Mouse (Mus musculus): ENCODE data around the gene Arhgef39. TPM values are rescaled to one million over a fixed set of nuclear protein-coding genes. Genes with fewer than 3 reads are reported as not detected.

The Arhgef39 gene
- polyA plus RNA-seq (2015; fragmentation: Illumina TruSeq; extraction: RNeasy Lipid Tissue Mini Kit (QIAGEN cat#74804); ENCODE audit: insufficient read depth, low replicate concordance): 9.4 TPM

GRCm38 (mm10) chr4:43499407-43500333, at the start of gene Arhgef39:
TSS of gene Arhgef39 (minus strand) at chr4:43499695.

DNA sequence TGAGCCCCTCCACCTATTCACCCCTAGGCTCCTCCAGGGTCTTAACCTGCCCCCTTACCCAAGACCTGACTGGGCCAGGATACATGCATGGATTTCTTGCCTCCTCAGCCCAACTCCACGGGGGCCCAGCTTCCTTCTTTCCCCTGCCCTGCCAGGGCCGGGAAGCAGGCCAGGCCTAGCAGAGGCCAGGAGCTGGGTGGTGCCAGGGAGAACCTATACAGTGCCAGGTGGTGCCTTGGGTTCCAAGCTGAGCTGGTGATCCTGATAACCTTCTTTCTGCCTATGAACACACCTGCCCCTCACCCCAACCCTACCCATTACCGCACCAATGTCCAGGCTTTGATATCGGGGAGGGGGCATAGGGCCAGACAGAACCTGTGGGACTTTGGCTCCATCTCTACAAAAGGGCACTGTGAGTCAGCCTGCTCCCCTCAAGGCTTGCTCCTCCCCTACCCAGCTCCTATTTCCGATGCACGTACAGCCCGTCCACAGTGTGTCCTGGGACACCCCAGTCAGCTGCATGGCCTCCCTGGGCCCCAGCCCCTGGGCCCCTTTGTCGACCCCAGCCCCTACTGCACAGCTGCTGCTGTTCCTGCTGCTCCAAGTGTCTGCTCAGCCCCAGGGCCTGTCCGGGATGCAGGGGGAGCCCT, 7.2 kb upstream of the Arhgef39 start, which contains the start of gene Car9:
Car9 (plus strand) TSS at position 431 of the 650 bp plus-strand sequence.

DNA sequence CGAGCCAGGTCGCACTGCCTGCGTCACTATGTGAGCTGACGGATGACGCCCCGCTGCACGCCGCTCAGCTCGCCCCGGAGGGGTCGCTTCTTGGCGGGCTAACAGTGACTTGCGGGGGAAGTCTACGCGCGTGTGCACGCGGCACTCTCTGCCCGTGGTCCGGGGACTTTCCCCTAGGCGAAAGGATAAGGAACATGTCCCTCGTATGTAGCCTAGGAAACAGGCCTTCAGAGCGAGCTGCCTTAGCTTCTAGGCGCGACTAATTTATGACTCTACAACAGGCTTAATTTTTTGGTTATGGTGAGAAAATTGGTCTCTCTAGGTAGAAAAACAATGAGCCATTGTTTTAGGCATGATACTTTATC, 6.7 kb downstream of the Arhgef39 start, which contains the start of gene Ccdc107:
Ccdc107 (plus strand) TSS at position 80 of the 365 bp plus-strand sequence.

GRCm38 (mm10) chr4:43483535-43484091, 15.9 kb downstream of the Arhgef39 start, which contains the start of gene Sit1:
TSS of gene Sit1 (minus strand) at chr4:43483734.

DNA sequence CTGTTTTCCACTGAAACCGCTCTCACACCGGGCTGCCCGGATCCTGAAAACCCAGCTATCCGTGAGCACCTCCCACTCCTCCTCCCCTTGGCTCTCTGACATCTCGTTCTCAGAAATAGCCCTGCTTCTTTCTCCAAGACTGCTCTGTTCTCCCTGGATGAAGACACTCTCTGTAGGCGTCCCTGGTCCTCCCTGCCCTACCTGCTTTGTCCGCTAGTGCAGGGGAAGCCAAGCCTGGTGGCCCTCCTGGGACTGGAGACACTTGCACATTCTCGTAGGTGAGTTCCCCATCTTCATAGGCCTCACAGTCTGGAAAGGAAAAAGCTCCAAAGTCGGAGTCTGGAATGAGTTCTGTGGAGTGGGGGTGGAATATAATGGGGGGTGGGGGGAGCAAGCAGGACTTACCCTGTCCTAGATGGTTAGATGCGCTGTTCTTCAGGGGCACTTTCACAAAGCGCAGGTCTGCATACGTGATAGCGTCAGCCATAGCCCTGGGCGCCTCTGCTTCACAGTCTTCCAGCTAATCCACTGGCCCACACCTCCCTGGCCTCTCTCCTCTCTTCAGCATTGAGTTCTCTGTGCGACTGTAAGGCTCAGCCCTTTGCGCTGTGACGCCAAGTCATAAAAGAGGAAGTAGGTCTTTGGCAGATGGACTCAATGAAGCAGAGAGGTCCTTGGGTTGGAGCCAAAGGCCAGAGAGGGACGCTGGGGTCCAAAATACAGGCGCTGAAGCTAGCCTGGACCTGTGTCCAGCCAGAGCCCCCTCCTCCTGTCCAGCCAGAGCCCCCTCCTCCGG, 45.3 kb downstream of the Arhgef39 start, which contains the start of gene Cd72:
Cd72 (minus strand) TSS at position 588 of the 796 bp plus-strand sequence.

Other genes starting within 250 kb of the Arhgef39 start
- gene Atp8b5, start 232.5 kb downstream of the Arhgef39 start, polyA plus RNA-seq (2015; fragmentation: Illumina TruSeq; extraction: RNeasy Lipid Tissue Mini Kit (QIAGEN cat#74804); ENCODE audit: insufficient read depth, low replicate concordance): 0.19 TPM
- 1.6 TPM for gene Rusc2, start 117.7 kb downstream of the Arhgef39 start, polyA plus RNA-seq (2015; fragmentation: Illumina TruSeq; extraction: RNeasy Lipid Tissue Mini Kit (QIAGEN cat#74804); ENCODE audit: insufficient read depth, low replicate concordance)
- not detected for gene Fam166b, start 70.6 kb downstream of the Arhgef39 start, polyA plus RNA-seq (2015; fragmentation: Illumina TruSeq; extraction: RNeasy Lipid Tissue Mini Kit (QIAGEN cat#74804); ENCODE audit: insufficient read depth, low replicate concordance)
- 6.2 TPM for gene Tesk1, start 57.8 kb downstream of the Arhgef39 start, polyA plus RNA-seq (2015; fragmentation: Illumina TruSeq; extraction: RNeasy Lipid Tissue Mini Kit (QIAGEN cat#74804); ENCODE audit: insufficient read depth, low replicate concordance)
- gene Cd72, start 45.1 kb downstream of the Arhgef39 start, polyA plus RNA-seq (2015; fragmentation: Illumina TruSeq; extraction: RNeasy Lipid Tissue Mini Kit (QIAGEN cat#74804); ENCODE audit: insufficient read depth, low replicate concordance): 389 TPM
- gene Sit1, start 16.0 kb downstream of the Arhgef39 start, polyA plus RNA-seq (2015; fragmentation: Illumina TruSeq; extraction: RNeasy Lipid Tissue Mini Kit (QIAGEN cat#74804); ENCODE audit: insufficient read depth, low replicate concordance): 11.4 TPM
- gene Ccdc107, start 6.8 kb downstream of the Arhgef39 start, polyA plus RNA-seq (2015; fragmentation: Illumina TruSeq; extraction: RNeasy Lipid Tissue Mini Kit (QIAGEN cat#74804); ENCODE audit: insufficient read depth, low replicate concordance): 47.6 TPM
- gene Car9, start 7.3 kb upstream of the Arhgef39 start, polyA plus RNA-seq (2015; fragmentation: Illumina TruSeq; extraction: RNeasy Lipid Tissue Mini Kit (QIAGEN cat#74804); ENCODE audit: insufficient read depth, low replicate concordance): 2.7 TPM
- gene Tpm2, start 24.1 kb upstream of the Arhgef39 start, polyA plus RNA-seq (2015; fragmentation: Illumina TruSeq; extraction: RNeasy Lipid Tissue Mini Kit (QIAGEN cat#74804); ENCODE audit: insufficient read depth, low replicate concordance): 31.3 TPM
- gene Creb3, start 62.6 kb upstream of the Arhgef39 start, polyA plus RNA-seq (2015; fragmentation: Illumina TruSeq; extraction: RNeasy Lipid Tissue Mini Kit (QIAGEN cat#74804); ENCODE audit: insufficient read depth, low replicate concordance): 64.5 TPM
- gene Tln1, start 63.0 kb upstream of the Arhgef39 start, polyA plus RNA-seq (2015; fragmentation: Illumina TruSeq; extraction: RNeasy Lipid Tissue Mini Kit (QIAGEN cat#74804); ENCODE audit: insufficient read depth, low replicate concordance): 194 TPM
- gene Rgp1, start 79.0 kb upstream of the Arhgef39 start, polyA plus RNA-seq (2015; fragmentation: Illumina TruSeq; extraction: RNeasy Lipid Tissue Mini Kit (QIAGEN cat#74804); ENCODE audit: insufficient read depth, low replicate concordance): 28.8 TPM
- 24.6 TPM for gene Gba2, start 79.2 kb upstream of the Arhgef39 start, polyA plus RNA-seq (2015; fragmentation: Illumina TruSeq; extraction: RNeasy Lipid Tissue Mini Kit (QIAGEN cat#74804); ENCODE audit: insufficient read depth, low replicate concordance)
- gene Msmp, start 84.8 kb upstream of the Arhgef39 start, polyA plus RNA-seq (2015; fragmentation: Illumina TruSeq; extraction: RNeasy Lipid Tissue Mini Kit (QIAGEN cat#74804); ENCODE audit: insufficient read depth, low replicate concordance): 0.37 TPM
- 10.0 TPM for gene Npr2, start 132.2 kb upstream of the Arhgef39 start, polyA plus RNA-seq (2015; fragmentation: Illumina TruSeq; extraction: RNeasy Lipid Tissue Mini Kit (QIAGEN cat#74804); ENCODE audit: insufficient read depth, low replicate concordance)
- gene Spag8, start 153.9 kb upstream of the Arhgef39 start, polyA plus RNA-seq (2015; fragmentation: Illumina TruSeq; extraction: RNeasy Lipid Tissue Mini Kit (QIAGEN cat#74804); ENCODE audit: insufficient read depth, low replicate concordance): not detected
- gene Hint2, start 156.8 kb upstream of the Arhgef39 start, polyA plus RNA-seq (2015; fragmentation: Illumina TruSeq; extraction: RNeasy Lipid Tissue Mini Kit (QIAGEN cat#74804); ENCODE audit: insufficient read depth, low replicate concordance): 23.5 TPM
- 2.1 TPM for gene Tmem8b, start 169.3 kb upstream of the Arhgef39 start, polyA plus RNA-seq (2015; fragmentation: Illumina TruSeq; extraction: RNeasy Lipid Tissue Mini Kit (QIAGEN cat#74804); ENCODE audit: insufficient read depth, low replicate concordance)
- 0.07 TPM for gene Fam221b, start 169.4 kb upstream of the Arhgef39 start, polyA plus RNA-seq (2015; fragmentation: Illumina TruSeq; extraction: RNeasy Lipid Tissue Mini Kit (QIAGEN cat#74804); ENCODE audit: insufficient read depth, low replicate concordance)
- not detected for gene Olfr70, start 201.1 kb upstream of the Arhgef39 start, polyA plus RNA-seq (2015; fragmentation: Illumina TruSeq; extraction: RNeasy Lipid Tissue Mini Kit (QIAGEN cat#74804); ENCODE audit: insufficient read depth, low replicate concordance)
- gene Olfr71, start 210.6 kb upstream of the Arhgef39 start, polyA plus RNA-seq (2015; fragmentation: Illumina TruSeq; extraction: RNeasy Lipid Tissue Mini Kit (QIAGEN cat#74804); ENCODE audit: insufficient read depth, low replicate concordance): not detected
- 0.28 TPM for gene Hrct1, start 227.5 kb upstream of the Arhgef39 start, polyA plus RNA-seq (2015; fragmentation: Illumina TruSeq; extraction: RNeasy Lipid Tissue Mini Kit (QIAGEN cat#74804); ENCODE audit: insufficient read depth, low replicate concordance)
- 0.07 TPM for gene Spaar, start 230.3 kb upstream of the Arhgef39 start, polyA plus RNA-seq (2015; fragmentation: Illumina TruSeq; extraction: RNeasy Lipid Tissue Mini Kit (QIAGEN cat#74804); ENCODE audit: insufficient read depth, low replicate concordance)